ENCODE assay signal across 9 mouse cellular contexts in genomic region chr7:34407492-34407891, GRCm38 (mm10). TPM values are rescaled to one million over a fixed set of nuclear protein-coding genes. Genes with fewer than 3 reads are reported as not detected.
DNase-seq lines count a peak whose midpoint lies in the region; ATAC-seq and TF ChIP-seq lines count a peak whose summit lies in the region.
"Had no signal": no experiment of that assay in that cellular context is flagged by ENCODE, and none has a peak within 500 bp of the region (broad histone marks: within the 10 kb centered on the region; RNA-seq: fewer than 3 reads in every experiment).

No protein-coding gene starts in this region.

- no peaks in the 10 kb centered on the region for H3K27me3 ChIP-seq in cerebellum, adult 2 months (ENCODE audit: control insufficient read depth, insufficient read depth, low read length)
- no peaks in the 10 kb centered on the region for H3K27me3 ChIP-seq in forebrain, embryonic 16.5 days (replicated peaks; ENCODE audit: control insufficient read depth, insufficient read depth, low read length)
- no peaks in the 10 kb centered on the region for H3K27me3 ChIP-seq in hindbrain, embryonic 16.5 days (replicated peaks; ENCODE audit: control insufficient read depth, insufficient read depth, low read length)
- no peaks in the 10 kb centered on the region for H3K27me3 ChIP-seq in neural tube, embryonic 13.5 days
- H3K27me3 ChIP-seq: liver, embryonic 13.5 days had no signal

- WGBS in cerebellum, adult 2 months, result 11% methylated on average over 8 of the region's 8 CpGs
- WGBS in forebrain, embryonic 16.5 days, result 8% methylated on average over 8 of the region's 8 CpGs
- WGBS in hindbrain, embryonic 16.5 days, result 8% methylated on average over 8 of the region's 8 CpGs
- WGBS in neural tube, embryonic 13.5 days, result 9% methylated on average over 8 of the region's 8 CpGs

- H3K9ac ChIP-seq in ES-E14 (ENCODE audit: insufficient read depth, low read depth, low read length, poor library complexity, severe bottlenecking), result no peak overlapping the region
- H3K9ac ChIP-seq in forebrain, embryonic 16.5 days (replicated peaks; ENCODE audit: low read depth, low read length), result peak overlapping the region; percentile 12; the same call in 1 of the 2 replicates
- no peak overlapping the region for H3K9ac ChIP-seq in hindbrain, embryonic 16.5 days (ENCODE audit: low read depth, low read length)
- no peak overlapping the region for H3K9ac ChIP-seq in neural tube, embryonic 13.5 days
- H3K9ac ChIP-seq: liver, embryonic 13.5 days had no signal

- H3K9me3 ChIP-seq in ES-E14 (ENCODE audit: control insufficient read depth, insufficient read depth, low read depth, low read length), result no peaks in the 10 kb centered on the region
- H3K9me3 ChIP-seq in forebrain, embryonic 16.5 days (ENCODE audit: control insufficient read depth, low read length), result no peaks in the 10 kb centered on the region
- H3K9me3 ChIP-seq in hindbrain, embryonic 16.5 days (ENCODE audit: control insufficient read depth, low read length), result no peaks in the 10 kb centered on the region
- H3K9me3 ChIP-seq in neural tube, embryonic 13.5 days, result no peaks in the 10 kb centered on the region
- H3K9me3 ChIP-seq: liver, embryonic 13.5 days had no signal

- DNase-seq in layer of hippocampus, adult 2 months (ENCODE audit: low spot score in 2 of 2), result peak; percentile 30 to 69
- no peak for DNase-seq in layer of hippocampus, adult 9-10 months (ENCODE audit: low spot score)
- peak; percentile 51 for DNase-seq in ES-E14 (ENCODE audit: low read depth, low spot score)
- peak; percentile 59 to 64 for DNase-seq in cerebellum, adult 2 months
- DNase-seq in lung, adult 18-20 months, result peak; percentile 37 to 63
- DNase-seq: liver, embryonic 13.5 days had no signal

- peaks cover 0 to 2% of the 10 kb centered on the region in 2 experiments; a peak in 1 of 4 replicates for H3K4me1 ChIP-seq in ES-E14 (ENCODE audit: control insufficient read depth in 2 of 2, insufficient read depth in 2 of 2, low read length in 2 of 2, poor library complexity in 1 of 2)
- no peaks in the 10 kb centered on the region for H3K4me1 ChIP-seq in cerebellum, adult 2 months (ENCODE audit: control insufficient read depth, insufficient read depth, low read length)
- H3K4me1 ChIP-seq in forebrain, embryonic 16.5 days (replicated peaks; ENCODE audit: control insufficient read depth, insufficient read depth, low read length), result no peaks in the 10 kb centered on the region
- no peaks in the 10 kb centered on the region for H3K4me1 ChIP-seq in hindbrain, embryonic 16.5 days (ENCODE audit: control insufficient read depth, insufficient read depth, low read depth, low read length)
- no peaks in the 10 kb centered on the region for H3K4me1 ChIP-seq in neural tube, embryonic 13.5 days (replicated peaks)
- H3K4me1 ChIP-seq: liver, embryonic 13.5 days had no signal

- peak; percentile 93 for TF ChIP-seq CTCF in layer of hippocampus, adult 2 months (conservative IDR thresholded peaks at IDR 0.05)
- TF ChIP-seq CTCF in cerebellum, adult 2 months (IDR thresholded peaks at IDR 0.05; ENCODE audit: borderline replicate concordance, insufficient read depth, low read depth, low read length), result peak; percentile 84

- H3K27ac ChIP-seq in layer of hippocampus, adult 2 months, result no peak overlapping the region
- H3K27ac ChIP-seq in ES-E14 (ENCODE audit: insufficient read depth, low read depth, low read length, poor library complexity, severe bottlenecking), result no peak overlapping the region
- no peak overlapping the region for H3K27ac ChIP-seq in cerebellum, adult 2 months (ENCODE audit: insufficient read depth, low read length)
- H3K27ac ChIP-seq in forebrain, embryonic 16.5 days (ENCODE audit: low read length), result no peak overlapping the region
- no peak overlapping the region for H3K27ac ChIP-seq in hindbrain, embryonic 16.5 days (ENCODE audit: low read depth, low read length)
- no peak overlapping the region for H3K27ac ChIP-seq in neural tube, embryonic 13.5 days (replicated peaks)
- H3K27ac ChIP-seq: liver, embryonic 13.5 days had no signal

- in situ Hi-C loops in ES-E14 (cut with MboI; ENCODE audit: low sequenced_read_pairs in 2 of 2, unreplicated experiment in 2 of 2), result loop anchor here (5.0 to 25.0 kb wide), 2 partner anchors 255 to 265 kb away; partner anchors contain the start of gene Kctd15 (in 1 of the 2)

- TF ChIP-seq POLR2A in cerebellum, adult 2 months (IDR thresholded peaks at IDR 0.05; ENCODE audit: borderline replicate concordance, insufficient read depth, low read length), result no peak

- peak; percentile 65 for ATAC-seq in forebrain, embryonic 16.5 days
- ATAC-seq in hindbrain, embryonic 16.5 days, result peak; percentile 83
- peak; percentile 65 for ATAC-seq in neural tube, embryonic 13.5 days (ENCODE audit: low read depth)

- no peak overlapping the region for H3K4me3 ChIP-seq in layer of hippocampus, adult 2 months
- no peak overlapping the region for H3K4me3 ChIP-seq in ES-E14 (ENCODE audit: insufficient read depth in 1 of 2, low read depth in 1 of 2, low read length in 2 of 2, poor library complexity in 1 of 2, severe bottlenecking in 1 of 2)
- H3K4me3 ChIP-seq in cerebellum, adult 2 months (replicated peaks; ENCODE audit: insufficient read depth, low read depth, low read length), result no peak overlapping the region
- H3K4me3 ChIP-seq in forebrain, embryonic 16.5 days (replicated peaks; ENCODE audit: low read length), result no peak overlapping the region
- no peak overlapping the region for H3K4me3 ChIP-seq in hindbrain, embryonic 16.5 days (ENCODE audit: low read length)
- no peak overlapping the region for H3K4me3 ChIP-seq in neural tube, embryonic 13.5 days
- H3K4me3 ChIP-seq: liver, embryonic 13.5 days had no signal

- H3K4me2 ChIP-seq in forebrain, embryonic 16.5 days (ENCODE audit: low read length), result peak overlapping the region; percentile 30
- no peak overlapping the region; the same call in 1 of the 2 replicates for H3K4me2 ChIP-seq in hindbrain, embryonic 16.5 days (ENCODE audit: low read length)
- H3K4me2 ChIP-seq in neural tube, embryonic 13.5 days, result peak overlapping the region; percentile 32
- H3K4me2 ChIP-seq: liver, embryonic 13.5 days had no signal

- H3K36me3 ChIP-seq in ES-E14 (ENCODE audit: control insufficient read depth, insufficient read depth, low read length, poor library complexity, severe bottlenecking), result no peaks in the 10 kb centered on the region
- no peaks in the 10 kb centered on the region for H3K36me3 ChIP-seq in forebrain, embryonic 16.5 days (ENCODE audit: control insufficient read depth, insufficient read depth)
- H3K36me3 ChIP-seq in hindbrain, embryonic 16.5 days (ENCODE audit: control insufficient read depth, insufficient read depth, low read length), result no peaks in the 10 kb centered on the region
- no peaks in the 10 kb centered on the region for H3K36me3 ChIP-seq in neural tube, embryonic 13.5 days
- H3K36me3 ChIP-seq: liver, embryonic 13.5 days had no signal

TF ChIP-seq in ES-E14, 5 proteins besides CTCF, POLR2A, EP300 and RAD21:
- TF ChIP-seq CHD2 (IDR thresholded peaks at IDR 0.05; ENCODE audit: low read depth, low read length), result no peak
- TF ChIP-seq ZC3H11A (IDR thresholded peaks at IDR 0.05; ENCODE audit: borderline replicate concordance, low read depth, low read length), result peak; percentile 63; the same call in 1 of the 2 replicates
- TF ChIP-seq ZNF384 (IDR thresholded peaks at IDR 0.05; ENCODE audit: low read depth, low read length), result peak; percentile 37; the same call in 1 of the 2 replicates

RNA-seq across cellular contexts. Expression of gene Lsm14a, which starts 14.4 kb away (rescaled TPM):
- total RNA-seq in layer of hippocampus, adult 2 months (2021), result 10 to 100 TPM; 87.3 to 94.3 TPM
- total RNA-seq in ES-E14 (2012; rRNA removed), result 69.3 and 72.7 TPM in 2 replicates
- polyA plus RNA-seq in cerebellum, adult 2 months (2012; rRNA removed), result 66.5 and 76.7 TPM in 2 replicates
- 71.0 and 76.3 TPM in 2 replicates for polyA plus RNA-seq in forebrain, embryonic 16.5 days (2015; fragmentation: Nextera tagmentation; extraction: Ambion mirVana)
- 50.6 and 55.6 TPM in 2 replicates for polyA plus RNA-seq in hindbrain, embryonic 16.5 days (2015; fragmentation: Nextera tagmentation; extraction: Ambion mirVana)
- 58.9 and 73.1 TPM in 2 replicates for polyA plus RNA-seq in neural tube, embryonic 13.5 days (2015; fragmentation: Nextera tagmentation; extraction: Ambion mirVana)
